Mouse (Mus musculus): Measurements from ENCODE around the gene Cfap97.

DNA sequence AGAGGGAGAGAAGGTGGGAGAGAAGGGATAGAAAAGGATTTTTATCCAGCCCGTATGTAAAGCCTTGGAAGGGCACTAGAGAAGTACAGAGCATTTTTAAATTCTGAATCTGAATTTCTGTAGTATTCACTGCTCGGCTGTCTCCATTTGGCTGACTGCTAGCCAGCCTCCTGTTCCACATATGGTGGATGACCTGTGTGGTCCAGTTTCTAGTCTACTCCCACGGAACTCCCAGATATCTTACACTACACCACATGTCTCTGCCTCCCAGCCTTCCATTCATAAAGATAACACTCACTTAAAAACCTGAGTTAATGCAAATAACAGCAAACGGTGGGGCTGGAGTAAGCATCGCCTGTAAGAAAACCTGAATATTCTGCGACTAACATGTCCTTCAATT, 2.3 kb upstream of the Cfap97 start:
- TF ChIP-seq ZC3H11A (IDR thresholded peaks at IDR 0.05; ENCODE audit: borderline replicate concordance, low read depth, low read length) (no peak), MAFK (IDR thresholded peaks at IDR 0.05; ENCODE audit: insufficient read depth, low read depth, low read length) (no peak), ZNF384 (IDR thresholded peaks at IDR 0.05; ENCODE audit: low read depth, low read length) (no peak), HCFC1 (IDR thresholded peaks at IDR 0.05; ENCODE audit: borderline replicate concordance, insufficient read depth, low read length) (no peak)

Data from ES-E14 (cell line).